Mouse (Mus musculus) left cerebral cortex, adult 8-10 months (tissue): ENCODE measurements around the gene Lamb1. TPM values are rescaled to one million over a fixed set of nuclear protein-coding genes. Genes with fewer than 3 reads are reported as not detected.

Experiments
- DNase-seq, 2 experiments: peaks; one replicate each; pipeline ENCODE4 v3.0.0; 2022; ENCODE audit warnings: low spot score in 2 of 2
- total RNA-seq, 4 experiments: library from RNA; stranded (reverse); gene quantifications; 2 replicates each; pipeline ENCODE4 v1.2.4; 2022

The Lamb1 gene
- total RNA-seq, 4 experiments from 2014 or later = 15.4 to 17.6 (median 16.8) TPM

DNA sequence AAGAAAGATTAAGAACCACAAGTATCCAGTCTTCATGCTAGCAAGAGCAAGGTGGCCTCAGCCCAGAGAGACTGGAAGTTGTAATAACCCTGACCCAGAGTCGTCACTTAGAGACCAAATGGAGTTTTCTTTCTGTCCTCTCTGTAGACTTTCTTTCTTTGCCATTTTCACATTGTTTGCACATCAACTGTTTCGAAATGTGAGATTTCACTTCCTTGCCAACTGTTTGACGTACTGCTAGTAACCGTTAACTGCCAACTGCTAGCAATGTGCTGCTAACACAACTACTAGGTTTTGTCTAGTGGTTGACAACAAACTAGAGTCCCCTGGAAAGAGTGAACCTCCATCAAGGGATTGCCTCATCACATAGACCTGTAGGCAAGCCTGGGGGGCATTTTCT, 18.1 kb downstream of the Lamb1 start:
- DNase-seq = no peak

DNA sequence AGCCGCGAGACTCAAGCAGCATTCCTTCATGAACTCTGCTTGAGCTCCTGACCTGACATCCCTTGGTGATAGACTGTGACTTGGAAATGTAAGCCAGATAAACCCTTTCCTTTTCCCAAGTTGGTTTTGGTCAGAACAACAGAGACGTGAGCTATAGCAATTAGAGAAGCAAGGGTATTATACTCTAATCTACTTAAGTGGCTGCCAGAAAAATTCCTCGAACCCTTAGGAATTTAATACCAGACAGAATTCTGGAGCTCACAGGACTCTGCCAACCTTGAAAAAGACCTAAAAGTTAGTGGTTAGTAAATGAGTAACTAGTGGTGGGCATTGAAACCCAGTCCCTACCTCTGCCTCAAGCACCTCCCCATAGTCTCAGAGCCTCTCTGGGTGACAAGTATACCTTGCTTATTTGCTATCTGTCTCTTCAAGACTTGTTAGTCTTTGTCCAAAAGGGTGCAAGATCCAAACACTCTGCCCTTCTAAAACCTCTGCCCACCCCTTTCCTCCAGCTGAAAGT, 18.6 kb downstream of the Lamb1 start:
- DNase-seq = no peak

DNA sequence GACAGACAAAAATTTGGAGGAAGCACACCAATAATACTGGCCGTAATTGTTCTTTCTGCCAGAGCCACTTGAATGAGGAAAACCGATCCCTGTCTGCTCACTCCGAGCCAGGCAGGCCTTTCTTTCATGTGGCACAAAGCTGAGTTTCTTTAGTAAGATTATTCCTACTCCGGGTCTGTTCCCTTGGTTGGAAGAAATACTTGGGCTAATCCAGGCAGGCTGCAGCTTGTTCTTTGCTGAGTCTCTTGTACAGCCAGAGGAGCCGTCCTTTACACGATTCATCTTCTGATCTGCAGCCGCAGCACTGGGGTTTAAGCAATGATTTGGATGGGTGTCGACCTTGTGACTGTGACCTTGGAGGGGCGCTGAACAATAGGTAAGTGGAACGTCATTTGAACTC, 24.0 kb downstream of the Lamb1 start:
- DNase-seq = no peak

GRCm38 (mm10) chr12:31290951-31291350, 25.9 kb downstream of the Lamb1 start:
- DNase-seq = no peak

GRCm38 (mm10) chr12:31293361-31294142, 28.5 kb downstream of the Lamb1 start:
- DNase-seq = no peak

DNA sequence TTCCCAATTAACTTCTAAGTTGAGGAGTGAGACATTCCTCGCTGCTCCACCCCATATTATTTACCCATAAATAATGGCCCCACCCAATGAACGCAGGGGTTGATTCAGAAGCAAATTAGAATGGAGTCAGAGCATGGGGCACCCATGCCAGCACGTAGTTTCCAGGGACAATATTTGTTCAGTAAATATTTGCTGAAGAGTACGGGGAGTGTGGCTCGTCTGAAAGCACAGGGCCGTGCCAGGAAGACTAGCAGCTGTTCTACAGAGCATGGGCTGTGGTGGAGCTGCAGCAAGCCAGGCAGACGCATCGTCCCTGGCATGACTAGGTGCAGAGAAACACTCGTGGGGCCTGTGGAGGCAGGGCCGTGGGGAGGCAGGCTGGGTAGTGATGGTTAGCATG, 29.5 kb downstream of the Lamb1 start:
- DNase-seq = no peak

- no peak for DNase-seq
These were observed 30.0 kb downstream of the Lamb1 start for GRCm38 (mm10) chr12:31294996-31295395.

- DNase-seq = no peak
These were observed 30.5 kb downstream of the Lamb1 start for GRCm38 (mm10) chr12:31295505-31295904.

GRCm38 (mm10) chr12:31296097-31296496, 31.1 kb downstream of the Lamb1 start:
- DNase-seq = no peak

- no peak for DNase-seq
These were observed 33.1 kb downstream of the Lamb1 start for GRCm38 (mm10) chr12:31298122-31298521.

DNA sequence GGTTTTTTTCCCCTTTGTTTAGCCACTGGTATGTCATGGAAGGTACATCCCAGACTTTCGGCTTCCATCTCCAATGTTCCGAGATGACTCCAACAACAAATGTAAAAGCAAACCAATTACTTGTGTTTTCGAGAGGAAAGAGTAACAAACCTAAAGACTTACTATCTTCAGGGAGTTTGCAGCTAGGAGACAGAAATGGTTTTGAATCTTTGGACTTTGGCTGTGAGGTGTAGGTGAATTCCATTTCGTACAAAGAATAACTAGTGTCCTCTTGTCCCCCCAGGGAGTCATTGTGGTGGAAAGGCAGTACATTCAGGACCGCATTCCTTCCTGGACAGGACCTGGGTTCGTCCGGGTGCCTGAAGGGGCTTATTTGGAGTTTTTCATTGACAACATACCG, 33.5 kb downstream of the Lamb1 start:
- DNase-seq = no peak

DNA sequence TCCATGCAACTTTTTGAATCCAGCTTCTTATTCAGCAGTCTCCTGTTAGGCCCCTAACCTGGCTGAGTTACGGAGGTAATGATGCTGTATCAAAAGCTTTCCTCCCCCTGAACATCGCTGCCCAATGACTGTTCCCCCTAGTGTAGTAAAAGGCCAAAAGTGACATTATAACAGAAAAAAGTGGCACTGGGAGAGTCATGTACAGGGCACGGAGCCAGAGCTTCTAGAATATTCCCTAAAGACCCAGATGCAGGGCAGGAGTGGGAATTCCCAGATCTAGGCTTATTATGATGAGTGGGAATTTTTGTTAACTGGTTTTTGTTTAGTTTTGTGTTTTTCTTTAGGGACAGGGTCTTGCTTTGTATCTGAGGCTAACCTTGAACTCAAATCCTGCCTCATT, 34.1 kb downstream of the Lamb1 start:
- no peak for DNase-seq

DNA sequence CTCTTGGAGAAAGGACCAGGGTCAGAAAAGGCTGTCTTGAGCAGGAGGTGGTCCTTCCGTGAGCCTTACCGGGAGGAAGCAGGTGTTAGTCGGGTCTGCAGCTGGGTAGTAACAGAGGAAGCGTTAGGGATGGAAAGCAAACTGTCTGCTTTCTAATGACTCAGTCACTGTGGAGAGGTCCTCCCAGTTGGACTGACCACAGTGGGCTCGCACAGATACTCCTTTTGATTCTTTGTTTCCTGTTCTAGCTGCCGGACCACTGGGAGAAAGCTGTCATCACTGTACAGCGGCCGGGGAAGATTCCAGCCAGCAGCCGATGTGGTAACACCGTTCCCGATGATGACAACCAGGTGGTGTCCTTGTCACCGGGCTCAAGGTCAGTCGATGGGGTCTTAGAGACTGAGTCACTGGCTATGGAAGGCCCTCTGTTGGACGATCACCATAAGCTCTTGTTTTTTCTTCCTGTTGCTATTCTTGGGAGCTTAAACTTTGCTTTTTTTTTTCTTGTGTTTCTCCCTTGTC, 34.7 kb downstream of the Lamb1 start:
- no peak for DNase-seq

DNA sequence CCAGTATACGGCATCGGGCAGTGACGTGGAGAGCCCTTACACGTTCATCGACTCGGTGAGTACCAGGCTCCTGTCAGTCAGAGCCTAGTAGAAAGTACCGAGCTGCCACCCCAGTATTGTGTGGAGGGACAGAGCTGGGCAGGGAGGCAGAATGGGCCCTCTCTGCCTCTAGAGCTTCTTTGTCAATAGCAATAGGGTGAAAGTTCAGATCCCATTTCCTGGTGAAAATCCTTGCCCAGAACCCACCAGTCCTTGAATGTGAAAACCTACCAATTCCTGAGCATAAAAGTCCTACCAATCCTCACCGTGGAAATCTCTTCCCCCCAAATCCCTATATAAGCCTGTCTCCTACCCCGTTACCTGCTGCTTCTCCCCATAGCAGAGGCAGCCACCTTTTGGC, 35.2 kb downstream of the Lamb1 start:
- no peak for DNase-seq

DNA sequence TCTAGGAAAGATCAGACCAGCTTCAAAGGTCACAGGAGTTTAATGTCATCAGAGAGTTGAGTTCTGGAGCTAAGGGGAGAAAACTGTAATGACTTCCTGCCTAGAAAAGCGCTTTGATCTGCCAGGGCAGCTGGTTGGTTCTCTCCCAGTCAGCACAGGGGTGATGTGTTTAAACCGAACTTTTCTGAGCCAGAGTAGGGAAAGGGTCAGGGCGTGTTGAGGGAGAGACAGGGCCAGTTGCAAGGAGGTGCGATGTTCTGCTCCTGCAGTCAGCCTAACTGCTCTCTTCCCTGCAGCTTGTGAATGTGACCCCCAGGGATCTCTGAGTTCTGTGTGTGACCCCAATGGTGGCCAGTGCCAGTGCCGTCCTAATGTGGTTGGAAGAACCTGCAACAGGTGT, 37.2 kb downstream of the Lamb1 start:
- no peak for DNase-seq

- DNase-seq = no peak
These were observed 37.9 kb downstream of the Lamb1 start for GRCm38 (mm10) chr12:31302766-31303511.

DNA sequence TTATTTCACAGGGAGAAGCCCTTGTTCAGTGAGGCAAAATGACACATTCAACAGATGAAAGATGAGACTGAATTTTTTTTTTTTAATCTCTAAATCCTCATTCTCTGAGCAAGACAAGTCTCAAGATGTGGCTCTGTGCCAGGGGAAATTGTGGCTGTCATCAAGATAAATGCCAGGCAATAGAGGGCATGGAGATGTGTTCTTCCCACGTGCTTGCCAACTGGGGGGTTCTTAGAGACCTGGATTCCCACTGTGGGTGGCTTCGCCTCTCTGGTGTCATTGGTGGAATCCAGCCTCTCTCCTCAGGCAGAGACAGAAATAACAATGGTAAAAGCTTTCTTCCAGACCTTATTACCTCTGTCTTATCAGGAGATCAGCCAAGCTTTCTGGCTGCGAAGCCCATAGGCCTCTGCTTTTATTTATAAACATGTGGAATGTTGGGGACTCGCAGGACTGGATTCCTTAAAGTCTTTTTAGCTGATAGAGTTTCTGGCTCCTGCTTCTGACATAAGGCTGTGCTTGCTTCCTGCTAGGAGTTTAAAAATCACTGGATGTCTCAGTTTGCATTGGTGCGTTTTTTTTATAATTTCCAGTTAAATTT, 41.1 kb downstream of the Lamb1 start:
- no peak for DNase-seq

DNA sequence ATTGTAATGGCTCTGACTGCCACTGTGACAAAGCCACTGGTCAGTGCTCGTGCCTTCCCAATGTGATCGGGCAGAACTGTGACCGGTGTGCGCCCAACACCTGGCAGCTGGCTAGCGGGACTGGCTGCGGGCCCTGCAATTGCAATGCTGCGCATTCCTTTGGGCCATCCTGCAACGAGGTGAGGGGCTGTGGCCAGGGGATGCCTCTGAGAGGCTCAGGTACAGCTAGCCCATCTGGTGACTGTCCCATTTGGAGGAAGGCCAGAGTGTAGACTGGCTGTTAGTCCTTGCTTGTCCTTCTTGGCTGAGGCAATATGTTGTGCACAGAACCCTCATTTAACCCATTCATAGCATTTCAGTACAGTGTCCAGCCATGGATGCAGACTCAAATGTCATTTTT, 42.0 kb downstream of the Lamb1 start:
- DNase-seq = no peak

- no peak for DNase-seq
These were observed 42.7 kb downstream of the Lamb1 start for GRCm38 (mm10) chr12:31307756-31308155.

DNA sequence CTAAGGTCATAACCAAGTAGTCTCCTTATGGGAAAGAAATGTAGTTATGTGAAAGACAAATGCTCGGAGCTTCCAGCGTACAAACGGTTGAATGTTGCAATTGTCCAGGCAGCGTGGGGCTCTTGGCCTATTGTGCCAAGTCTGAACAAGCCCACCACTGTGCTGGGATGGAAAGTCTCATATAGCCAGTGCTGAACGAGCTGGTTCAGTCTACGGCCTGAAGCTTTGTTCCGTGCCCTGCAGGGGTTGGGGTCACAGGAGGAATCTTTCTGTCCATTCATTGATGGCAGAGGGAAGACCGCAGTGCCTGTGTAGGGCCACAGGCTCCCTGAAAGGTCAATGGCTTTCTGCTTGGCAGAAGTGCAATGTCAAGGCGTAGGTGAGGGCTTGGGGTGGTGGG, 45.7 kb downstream of the Lamb1 start:
- DNase-seq = no peak

DNA sequence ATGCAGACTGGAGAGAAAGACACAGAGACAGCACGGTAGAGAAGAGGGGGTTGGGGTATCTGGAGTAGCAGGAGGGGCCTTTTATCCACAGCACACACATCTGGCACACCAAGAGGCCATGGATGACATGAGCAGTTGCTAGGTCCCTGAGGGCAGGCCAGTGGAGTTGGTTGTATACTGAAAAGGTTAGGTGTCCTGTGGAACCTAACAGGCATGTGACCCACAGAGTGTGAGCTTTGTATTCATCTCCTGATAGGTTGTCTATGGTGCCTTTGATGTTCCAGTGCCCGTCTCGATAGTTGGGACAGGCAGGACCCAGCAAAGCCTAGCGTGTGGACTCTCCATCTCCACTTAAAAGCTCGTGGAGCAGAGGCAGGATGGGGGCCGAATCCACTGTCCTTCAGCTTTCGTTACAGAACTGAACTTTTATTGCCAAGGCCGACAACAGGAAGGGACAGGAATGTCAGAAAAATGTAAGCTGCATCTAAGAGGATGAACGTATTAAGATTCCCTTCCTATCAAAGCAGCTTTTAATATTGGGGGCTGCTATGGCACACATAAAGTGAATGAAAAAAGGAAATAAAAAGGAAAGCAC, 46.7 kb downstream of the Lamb1 start:
- no peak for DNase-seq

DNA sequence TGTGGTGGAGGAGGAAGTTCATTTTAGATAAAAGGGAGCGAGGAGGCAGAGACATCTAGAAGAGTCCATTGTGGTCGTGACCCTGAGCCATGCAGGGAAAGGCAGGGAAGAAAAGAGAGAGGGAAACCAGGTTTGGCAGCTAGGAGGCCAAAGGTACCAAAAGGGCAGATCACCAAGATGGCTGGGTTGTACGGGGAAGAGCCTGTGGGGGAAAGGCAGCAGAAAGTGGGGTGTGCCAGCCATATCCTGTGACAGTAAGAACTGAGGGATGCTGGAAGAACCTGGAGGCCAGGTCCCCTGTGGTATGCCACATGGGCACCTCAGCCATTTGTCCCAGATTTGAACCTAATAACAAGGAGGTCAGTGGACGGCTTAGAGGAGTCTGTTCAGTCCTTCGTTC, 47.2 kb downstream of the Lamb1 start:
- no peak for DNase-seq
